Mouse (Mus musculus): ENCODE measurements around the gene Gm5148.

Gene Gm5148

GRCm38 (mm10) chr3:37737407-37737806, 13.1 kb upstream of the Gm5148 start:
- DNase-seq, result no peak

- DNase-seq, result no peak
Measured at GRCm38 (mm10) chr3:37735166-37735565, 10.9 kb upstream of the Gm5148 start.

- DNase-seq, result no peak
Measured at GRCm38 (mm10) chr3:37729142-37729541, 4.9 kb upstream of the Gm5148 start.

- DNase-seq, result no peak
Measured at GRCm38 (mm10) chr3:37728112-37729100, 4.1 kb upstream of the Gm5148 start.

GRCm38 (mm10) chr3:37727392-37727791, 3.1 kb upstream of the Gm5148 start:
- DNase-seq, result no peak

GRCm38 (mm10) chr3:37726501-37727140, 2.3 kb upstream of the Gm5148 start:
- DNase-seq, result no peak

- DNase-seq, result no peak
Measured at GRCm38 (mm10) chr3:37724946-37725735, 851 bp upstream of the Gm5148 start.

- DNase-seq, result no peak
Measured at GRCm38 (mm10) chr3:37723662-37724170, 574 bp downstream of the Gm5148 start.

- no peak for DNase-seq
Measured at GRCm38 (mm10) chr3:37723061-37723521, 1.2 kb downstream of the Gm5148 start.

GRCm38 (mm10) chr3:37722487-37723060, 1.7 kb downstream of the Gm5148 start:
- no peak for DNase-seq

GRCm38 (mm10) chr3:37716992-37717391, 7.3 kb downstream of the Gm5148 start:
- DNase-seq, result no peak

- DNase-seq, result no peak
Measured at GRCm38 (mm10) chr3:37715734-37716133, 8.6 kb downstream of the Gm5148 start.

- DNase-seq, result no peak
Measured at GRCm38 (mm10) chr3:37712501-37712900, 11.8 kb downstream of the Gm5148 start.

GRCm38 (mm10) chr3:37711639-37712038, 12.7 kb downstream of the Gm5148 start:
- no peak for DNase-seq

GRCm38 (mm10) chr3:37707801-37708200, 16.5 kb downstream of the Gm5148 start:
- DNase-seq, result no peak

GRCm38 (mm10) chr3:37706439-37706838, 17.9 kb downstream of the Gm5148 start:
- no peak for DNase-seq

- DNase-seq, result no peak
Measured at GRCm38 (mm10) chr3:37705436-37705835, 18.9 kb downstream of the Gm5148 start.

GRCm38 (mm10) chr3:37704701-37705279, 19.5 kb downstream of the Gm5148 start:
- DNase-seq, result no peak

GRCm38 (mm10) chr3:37703066-37703465, 21.2 kb downstream of the Gm5148 start:
- DNase-seq, result no peak

GRCm38 (mm10) chr3:37693552-37693951, 30.7 kb downstream of the Gm5148 start:
- DNase-seq, result no peak

GRCm38 (mm10) chr3:37692945-37693344, 31.3 kb downstream of the Gm5148 start:
- DNase-seq, result no peak
